Mouse (Mus musculus) hindbrain, embryonic 13.5 days (tissue): ENCODE results near the gene Snx18. TPM values are rescaled to one million over a fixed set of nuclear protein-coding genes. Genes with fewer than 3 reads are reported as not detected.

ENCODE experiments used
- ATAC-seq: fragments of 200-750 bp; cut with Nextera tagmentation; 2 replicates; pipeline ENCODE4 v1.8.0; 2017; ENCODE audit warnings: moderate TSS enrichment; ENCODE audit not compliant: low FRiP score
- H3K27ac ChIP-seq: fragments of 300-500 bp; sonication (generic); 2 replicates; pipeline ENCODE4 v1.5.1; 2015; ENCODE audit warnings: inconsistent platforms, mild to moderate bottlenecking, moderate library complexity
- H3K27me3 ChIP-seq: fragments of 300-500 bp; sonication (generic); 2 replicates; pipeline ENCODE4 v1.6.1; 2015; ENCODE audit warnings: mild to moderate bottlenecking, inconsistent platforms
- H3K36me3 ChIP-seq: fragments of 300-500 bp; sonication (generic); 2 replicates; pipeline ENCODE4 v1.6.1; 2015; ENCODE audit warnings: mild to moderate bottlenecking, inconsistent platforms
- H3K4me1 ChIP-seq: fragments of 300-500 bp; sonication (generic); replicated peaks from 2 replicates; pipeline ENCODE4 v1.6.1; 2015; ENCODE audit warnings: inconsistent platforms
- H3K4me2 ChIP-seq: fragments of 300-500 bp; sonication (generic); 2 replicates; pipeline ENCODE4 v1.6.1; 2015; ENCODE audit warnings: inconsistent platforms, mild to moderate bottlenecking, moderate library complexity
- H3K4me3 ChIP-seq: fragments of 300-500 bp; sonication (generic); 2 replicates; pipeline ENCODE4 v1.5.1; 2015; ENCODE audit warnings: mild to moderate bottlenecking, inconsistent platforms
- H3K9ac ChIP-seq: fragments of 300-500 bp; sonication (generic); 2 replicates; pipeline ENCODE4 v1.6.1; 2015; ENCODE audit warnings: mild to moderate bottlenecking, inconsistent platforms
- H3K9me3 ChIP-seq: fragments of 300-500 bp; sonication (generic); 2 replicates; pipeline ENCODE4 v1.6.1; 2016; ENCODE audit warnings: inconsistent platforms
- WGBS: fragments of 180-500 bp; shearing (Covaris S2); methylation state at CpG from one replicate; pipeline ENCODE4 v1.1.7; 2015; 5-methylcytosine and 5-hydroxymethylcytosine counted together
- polyA plus RNA-seq: library from polyadenylated mRNA; unstranded; fragments of >200 nt; fragmentation: Nextera tagmentation; extraction: Ambion mirVana; gene quantifications from 2 replicates; pipeline ENCODE4 v1.2.1, GENCODE M21; 2015

The Snx18 gene
- polyA plus RNA-seq, 1 experiment from 2014 or later = 10.8 TPM

- WGBS = 93% methylated on average over 6 of the region's 6 CpGs
- no peaks in the 10 kb centered on the region for H3K9me3 ChIP-seq
- no peak overlapping the region for H3K9ac ChIP-seq
- no peaks in the 10 kb centered on the region for H3K36me3 ChIP-seq
- no peaks in the 10 kb centered on the region for H3K4me1 ChIP-seq
- ATAC-seq = no peak
- no peak overlapping the region for H3K4me2 ChIP-seq
- no peak overlapping the region for H3K27ac ChIP-seq
- H3K27me3 ChIP-seq = no peaks in the 10 kb centered on the region
- no peak overlapping the region for H3K4me3 ChIP-seq
Measured at GRCm38 (mm10) chr13:113542374-113542773, 76.0 kb downstream of the Snx18 start.

Other genes starting within 250 kb of the Snx18 start
- gene Hspb3, start 45.1 kb upstream of the Snx18 start, polyA plus RNA-seq = 0.35 TPM in 1 of 2 replicates, not detected in the other
- gene Arl15, start 175.9 kb upstream of the Snx18 start, polyA plus RNA-seq = 17.1 and 17.3 TPM in 2 replicates